Mouse (Mus musculus) spleen, adult 2 months (tissue): ENCODE data around the gene Capg. TPM values are rescaled to one million over a fixed set of nuclear protein-coding genes. Genes with fewer than 3 reads are reported as not detected.

Experiments used
- DNase-seq, 2 experiments: peaks; one replicate each; pipeline versions ENCODE4 v3.0.0 to v3.0.0-alpha.2; 2012 to 2021; ENCODE audit warnings: low spot score in 2 of 2, low read depth in 1 of 2
- H3K27ac ChIP-seq: fragments of 200-500 bp; 2 replicates; pipeline ENCODE4 v1.5.1; 2012; ENCODE audit warnings: low read length, inconsistent platforms; ENCODE audit not compliant: insufficient read depth
- H3K27me3 ChIP-seq: fragments of 200-500 bp; 2 replicates; pipeline ENCODE4 v1.6.1; 2012; ENCODE audit warnings: mild to moderate bottlenecking, moderate library complexity, low read length, inconsistent platforms; ENCODE audit not compliant: control insufficient read depth, insufficient read depth
- H3K36me3 ChIP-seq: fragments of 200-500 bp; 2 replicates; pipeline ENCODE4 v1.6.1; 2012; ENCODE audit warnings: mild to moderate bottlenecking, low read length, inconsistent platforms; ENCODE audit not compliant: control insufficient read depth, insufficient read depth
- H3K4me1 ChIP-seq: fragments of 200-500 bp; 2 replicates; pipeline ENCODE4 v1.6.1; 2011; ENCODE audit warnings: inconsistent platforms; ENCODE audit not compliant: control insufficient read depth, insufficient read depth, insufficient read length
- H3K4me3 ChIP-seq: fragments of 200-500 bp; 2 replicates; pipeline ENCODE4 v1.5.1; 2011; ENCODE audit warnings: mild to moderate bottlenecking, inconsistent platforms; ENCODE audit not compliant: insufficient read depth, insufficient read length; ENCODE audit errors: extremely low read depth
- CTCF ChIP-seq: fragments of 200-500 bp; IDR thresholded peaks from 2 replicates; pipeline ENCODE4 v1.5.1; 2011; ENCODE audit warnings: mild to moderate bottlenecking, inconsistent platforms; ENCODE audit not compliant: insufficient read depth, insufficient read length, insufficient replicate concordance; ENCODE audit errors: extremely low read depth
- POLR2A ChIP-seq: fragments of 200-500 bp; IDR thresholded peaks from 2 replicates; pipeline ENCODE4 v1.6.1; 2011; ENCODE audit warnings: low read depth, low read length, inconsistent platforms
- WGBS: fragments of 180-500 bp; shearing (Covaris S2); methylation state at CpG from one replicate; pipeline ENCODE4 v1.1.7; 2018; 5-methylcytosine and 5-hydroxymethylcytosine counted together
- polyA plus RNA-seq: library from polyadenylated mRNA; depleted of rRNA; stranded (reverse); fragments of >200 nt; gene quantifications from 2 replicates; pipeline ENCODE4 v1.2.3, GENCODE M21; 2012

The Capg gene
- polyA plus RNA-seq, 1 experiment = 130 TPM

- TF ChIP-seq POLR2A (no peak), CTCF (no peak)
- peaks cover 4% of the 10 kb centered on the region; the same call in 1 of the 2 replicates for H3K36me3 ChIP-seq
- WGBS = 81% methylated on average over 3 of the region's 3 CpGs
- no peak overlapping the region for H3K27ac ChIP-seq
- DNase-seq = no peak
- no peak overlapping the region for H3K4me3 ChIP-seq
- no peaks in the 10 kb centered on the region for H3K27me3 ChIP-seq
- H3K4me1 ChIP-seq = no peaks in the 10 kb centered on the region
Measured at GRCm38 (mm10) chr6:72586701-72587100, 42.5 kb downstream of the Capg start.

- H3K4me1 ChIP-seq = no peaks in the 10 kb centered on the region
- DNase-seq = no peak
- TF ChIP-seq POLR2A (no peak), CTCF (no peak)
- peaks cover 4% of the 10 kb centered on the region; the same call in 1 of the 2 replicates for H3K36me3 ChIP-seq
- H3K27me3 ChIP-seq = no peaks in the 10 kb centered on the region
- no peak overlapping the region for H3K27ac ChIP-seq
- H3K4me3 ChIP-seq = no peak overlapping the region
Measured at GRCm38 (mm10) chr6:72588307-72588706, 44.1 kb downstream of the Capg start.

GRCm38 (mm10) chr6:72590111-72590510, 45.9 kb downstream of the Capg start:
- H3K27me3 ChIP-seq = no peaks in the 10 kb centered on the region
- H3K27ac ChIP-seq = no peak overlapping the region
- TF ChIP-seq CTCF (no peak), POLR2A (no peak)
- peaks cover 2% of the 10 kb centered on the region; the same call in 1 of the 2 replicates for H3K36me3 ChIP-seq
- DNase-seq = no peak
- no peak overlapping the region for H3K4me3 ChIP-seq
- H3K4me1 ChIP-seq = no peaks in the 10 kb centered on the region

GRCm38 (mm10) chr6:72593011-72593803, 49.0 kb downstream of the Capg start:
- DNase-seq = no peak
- no peak overlapping the region for H3K4me3 ChIP-seq
- H3K4me1 ChIP-seq = peaks cover 6% of the 10 kb centered on the region; the same call in 1 of the 2 replicates
- no peak overlapping the region for H3K27ac ChIP-seq
- TF ChIP-seq POLR2A = no peak
- TF ChIP-seq CTCF = no peak
- 85% methylated on average over 6 of the region's 6 CpGs for WGBS
- H3K27me3 ChIP-seq = no peaks in the 10 kb centered on the region
- H3K36me3 ChIP-seq = no peaks in the 10 kb centered on the region

- DNase-seq = no peak
- no peak overlapping the region for H3K4me3 ChIP-seq
- no peak for TF ChIP-seq CTCF
- TF ChIP-seq POLR2A = no peak
- H3K27me3 ChIP-seq = no peaks in the 10 kb centered on the region
- H3K4me1 ChIP-seq = peaks cover 6% of the 10 kb centered on the region; the same call in 1 of the 2 replicates
- no peaks in the 10 kb centered on the region for H3K36me3 ChIP-seq
- 81% methylated on average over 5 of the region's 5 CpGs for WGBS
- no peak overlapping the region for H3K27ac ChIP-seq
Measured at GRCm38 (mm10) chr6:72593914-72594313, 49.7 kb downstream of the Capg start.

- Histone ChIP-seq H3K4me1 (peaks cover 6% of the 10 kb centered on the region; the same call in 1 of the 2 replicates), H3K36me3 (no peaks in the 10 kb centered on the region), H3K27me3 (no peaks in the 10 kb centered on the region), H3K27ac (peak overlapping the region; percentile 64), H3K4me3 (peak overlapping the region; percentile 77)
- TF ChIP-seq CTCF = no peak
- no peak for TF ChIP-seq POLR2A
- 25% methylated on average over 13 of the region's 13 CpGs for WGBS
- no peak for DNase-seq
Measured at GRCm38 (mm10) chr6:72597083-72597874, 53.1 kb downstream of the Capg start.
